Mouse (Mus musculus) hindbrain, embryonic 12.5 days (tissue): ENCODE data around the gene Edil3. TPM values are rescaled to one million over a fixed set of nuclear protein-coding genes. Genes with fewer than 3 reads are reported as not detected.

ENCODE experiments used
- ATAC-seq: fragments of 200-750 bp; cut with Nextera tagmentation; 2 replicates; pipeline ENCODE4 v1.8.0; 2017; ENCODE audit warnings: moderate TSS enrichment; ENCODE audit not compliant: low FRiP score
- H3K27ac ChIP-seq: fragments of 300-500 bp; sonication (generic); 2 replicates; pipeline ENCODE4 v1.5.1; 2016; ENCODE audit warnings: mild to moderate bottlenecking
- H3K27me3 ChIP-seq: fragments of 300-500 bp; sonication (generic); 2 replicates; pipeline ENCODE4 v1.6.1; 2016; ENCODE audit warnings: mild to moderate bottlenecking
- H3K36me3 ChIP-seq: fragments of 300-500 bp; sonication (generic); 2 replicates; pipeline ENCODE4 v1.6.1; 2016; ENCODE audit warnings: mild to moderate bottlenecking
- H3K4me1 ChIP-seq: fragments of 300-500 bp; sonication (generic); 2 replicates; pipeline ENCODE4 v1.6.1; 2016
- H3K4me2 ChIP-seq: fragments of 300-500 bp; sonication (generic); replicated peaks from 2 replicates; pipeline ENCODE4 v1.6.1; 2016; ENCODE audit warnings: mild to moderate bottlenecking
- H3K4me3 ChIP-seq: fragments of 300-500 bp; sonication (generic); 2 replicates; pipeline ENCODE4 v1.5.1; 2016; ENCODE audit warnings: mild to moderate bottlenecking
- H3K9ac ChIP-seq: fragments of 300-500 bp; sonication (generic); 2 replicates; pipeline ENCODE4 v1.6.1; 2016; ENCODE audit warnings: mild to moderate bottlenecking, moderate library complexity
- H3K9me3 ChIP-seq: fragments of 300-500 bp; sonication (generic); replicated peaks from 2 replicates; pipeline ENCODE4 v1.6.1; 2016; ENCODE audit warnings: mild to moderate bottlenecking
- WGBS: fragments of 180-500 bp; shearing (Covaris S2); methylation state at CpG from one replicate; pipeline ENCODE4 v1.1.7; 2016; 5-methylcytosine and 5-hydroxymethylcytosine counted together
- polyA plus RNA-seq: library from polyadenylated mRNA; unstranded; fragments of >200 nt; fragmentation: Nextera tagmentation; extraction: Ambion mirVana; gene quantifications from 2 replicates; pipeline ENCODE4 v1.2.1, GENCODE M21; 2016

Edil3 gene
- polyA plus RNA-seq, 1 experiment from 2014 or later = 48.4 TPM

- H3K4me2 ChIP-seq = no peak overlapping the region
- 67% methylated on average over 10 of the region's 10 CpGs for WGBS
- no peaks in the 10 kb centered on the region for H3K36me3 ChIP-seq
Measured at GRCm38 (mm10) chr13:88828362-88828761, 7.1 kb downstream of the Edil3 start.

DNA sequence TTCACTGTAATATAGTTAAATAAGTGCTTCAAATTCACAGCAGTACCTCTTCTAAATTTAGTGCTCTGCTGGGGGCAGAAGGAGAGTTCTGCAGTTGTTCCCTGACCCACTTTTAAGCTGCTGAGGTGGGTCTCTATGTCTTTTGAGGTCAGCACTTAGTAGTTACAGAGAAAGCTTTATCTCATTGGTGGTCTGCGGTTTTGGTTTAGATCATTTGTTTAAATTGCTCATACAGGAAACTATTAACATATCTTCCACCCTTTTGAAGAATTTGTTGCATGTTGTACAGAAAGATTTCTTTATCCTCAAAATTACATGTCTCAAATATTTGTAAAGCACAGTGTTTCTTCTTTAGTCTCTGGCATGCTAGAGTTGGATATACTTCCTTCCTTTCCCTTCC, 12.5 kb downstream of the Edil3 start:
- H3K4me3 ChIP-seq = no peak overlapping the region
- H3K27ac ChIP-seq = no peak overlapping the region
- no peak for ATAC-seq
- H3K4me1 ChIP-seq = no peaks in the 10 kb centered on the region
- H3K27me3 ChIP-seq = no peaks in the 10 kb centered on the region
- WGBS = 95% methylated on average over 1 of the region's 1 CpGs
- H3K36me3 ChIP-seq = no peaks in the 10 kb centered on the region
- H3K4me2 ChIP-seq = no peak overlapping the region
- H3K9ac ChIP-seq = no peak overlapping the region
- H3K9me3 ChIP-seq = no peaks in the 10 kb centered on the region

More at GRCm38 (mm10) chr13:88828362-88828761, 7.1 kb downstream of the Edil3 start:
- no peak overlapping the region for H3K27ac ChIP-seq
- H3K4me1 ChIP-seq = 0 out of 2 replicates have a peak, but pooled peaks cover under 1% of the 10 kb centered on the region
- H3K9ac ChIP-seq = no peak overlapping the region
- no peak for ATAC-seq
- H3K27me3 ChIP-seq = no peaks in the 10 kb centered on the region
- H3K9me3 ChIP-seq = no peaks in the 10 kb centered on the region
- H3K4me3 ChIP-seq = no peak overlapping the region

DNA sequence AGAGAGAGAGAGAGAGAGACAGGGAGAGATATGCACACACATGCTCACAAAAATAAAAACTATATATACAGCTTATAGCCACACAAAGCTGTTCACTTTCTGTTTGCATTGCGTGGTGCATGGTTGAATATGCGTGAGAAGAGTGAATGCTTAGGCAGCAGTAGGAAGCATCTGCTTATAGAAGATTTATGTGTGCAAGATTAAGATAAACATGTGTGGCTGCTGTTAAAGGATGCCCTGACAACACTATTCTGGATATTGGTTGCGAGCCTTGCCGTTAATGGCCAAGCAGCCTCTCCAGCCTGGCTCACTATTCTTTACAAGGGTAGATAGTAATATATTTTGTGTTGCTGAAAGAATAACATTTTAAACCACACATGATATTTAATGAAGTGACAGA, 28.5 kb downstream of the Edil3 start:
- 85% methylated on average over 4 of the region's 4 CpGs for WGBS
- Histone ChIP-seq H3K9ac (no peak overlapping the region), H3K4me3 (no peak overlapping the region), H3K4me1 (no peaks in the 10 kb centered on the region), H3K9me3 (no peaks in the 10 kb centered on the region), H3K4me2 (no peak overlapping the region), H3K27ac (no peak overlapping the region), H3K36me3 (no peaks in the 10 kb centered on the region), H3K27me3 (no peaks in the 10 kb centered on the region)
- no peak for ATAC-seq

GRCm38 (mm10) chr13:88879960-88880359, 58.7 kb downstream of the Edil3 start:
- Histone ChIP-seq H3K27ac (no peak overlapping the region), H3K4me2 (no peak overlapping the region), H3K9me3 (no peaks in the 10 kb centered on the region), H3K36me3 (no peaks in the 10 kb centered on the region), H3K4me1 (no peaks in the 10 kb centered on the region), H3K9ac (no peak overlapping the region), H3K27me3 (no peaks in the 10 kb centered on the region), H3K4me3 (no peak overlapping the region)
- no peak for ATAC-seq
- 89% methylated on average over 2 of the region's 2 CpGs for WGBS

DNA sequence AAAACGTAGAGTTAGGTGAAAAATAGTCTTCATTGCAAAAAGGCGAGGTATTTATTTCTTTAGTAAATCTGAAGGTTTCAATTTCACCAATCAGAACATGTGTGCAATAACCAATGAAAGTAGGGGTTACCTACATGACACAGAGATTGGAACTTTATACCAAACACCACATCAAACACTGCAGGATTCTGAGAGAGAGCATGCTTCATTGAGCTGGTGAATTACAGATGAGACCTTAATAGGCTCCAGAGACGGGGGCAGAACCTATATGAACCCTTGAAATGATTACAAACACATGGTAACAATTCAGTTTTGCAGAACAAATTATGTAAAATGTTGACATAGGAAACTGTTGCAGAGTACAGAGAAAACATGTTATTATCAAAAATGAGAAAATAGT, 69.5 kb downstream of the Edil3 start:
- no peak for ATAC-seq
- H3K27me3 ChIP-seq = no peaks in the 10 kb centered on the region
- 66% methylated on average over 3 of the region's 3 CpGs for WGBS

DNA sequence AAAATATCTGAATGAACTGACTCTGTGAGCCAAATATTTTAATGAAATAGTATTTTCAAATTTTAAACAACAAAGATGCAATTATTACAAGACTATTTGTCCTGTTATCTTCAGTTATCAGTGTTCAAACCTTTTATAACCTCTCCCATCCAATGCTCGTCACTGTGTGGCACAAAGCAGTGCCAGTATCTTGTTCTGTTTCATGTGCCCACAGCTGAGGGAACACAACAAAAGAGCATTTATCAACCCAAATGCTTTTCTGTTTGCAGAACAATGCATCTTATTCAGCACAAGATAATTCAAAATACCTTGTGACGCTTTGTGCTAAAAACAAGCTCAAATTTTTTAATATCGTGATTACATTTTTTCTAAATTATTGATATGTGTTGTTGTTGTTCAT, 78.8 kb downstream of the Edil3 start:
- Histone ChIP-seq H3K27ac (no peak overlapping the region), H3K4me3 (no peak overlapping the region), H3K36me3 (no peaks in the 10 kb centered on the region), H3K4me2 (no peak overlapping the region), H3K27me3 (no peaks in the 10 kb centered on the region), H3K4me1 (no peaks in the 10 kb centered on the region), H3K9me3 (no peaks in the 10 kb centered on the region), H3K9ac (no peak overlapping the region)
- ATAC-seq = no peak
- 82% methylated on average over 3 of the region's 3 CpGs for WGBS

More for the DNA sequence above, 69.5 kb downstream of the Edil3 start:
- Histone ChIP-seq H3K4me1 (no peaks in the 10 kb centered on the region), H3K9me3 (no peaks in the 10 kb centered on the region), H3K27ac (no peak overlapping the region), H3K9ac (no peak overlapping the region), H3K4me3 (no peak overlapping the region), H3K36me3 (no peaks in the 10 kb centered on the region), H3K4me2 (no peak overlapping the region)

DNA sequence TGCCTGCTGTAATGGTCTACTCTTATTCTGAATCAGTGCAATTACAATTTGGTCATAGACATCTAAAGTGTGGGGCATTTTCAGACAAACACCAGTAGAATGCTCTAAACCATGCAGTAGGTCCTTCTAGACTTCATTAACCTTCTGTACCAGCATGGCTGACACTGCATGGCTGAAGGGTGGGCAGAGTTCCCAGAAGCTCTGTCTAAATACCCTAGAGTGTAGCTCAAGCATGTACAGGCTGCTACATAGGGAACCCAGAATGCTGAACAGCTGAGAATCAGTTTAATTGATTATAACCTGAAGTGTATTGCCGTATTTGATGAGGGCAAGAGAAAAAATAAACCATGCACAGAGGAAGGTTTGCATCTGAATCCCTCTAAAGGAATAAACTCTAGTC, 86.1 kb downstream of the Edil3 start:
- H3K4me3 ChIP-seq = no peak overlapping the region
- H3K9ac ChIP-seq = no peak overlapping the region
- 87% methylated on average over 1 of the region's 1 CpGs for WGBS
- H3K36me3 ChIP-seq = no peaks in the 10 kb centered on the region
- no peak for ATAC-seq
- H3K4me1 ChIP-seq = no peaks in the 10 kb centered on the region
- H3K27me3 ChIP-seq = no peaks in the 10 kb centered on the region
- no peaks in the 10 kb centered on the region for H3K9me3 ChIP-seq
- no peak overlapping the region for H3K27ac ChIP-seq
- no peak overlapping the region for H3K4me2 ChIP-seq

- Histone ChIP-seq H3K27ac (no peak overlapping the region), H3K27me3 (no peaks in the 10 kb centered on the region), H3K9me3 (no peaks in the 10 kb centered on the region), H3K36me3 (no peaks in the 10 kb centered on the region), H3K4me2 (no peak overlapping the region), H3K4me3 (no peak overlapping the region), H3K9ac (no peak overlapping the region), H3K4me1 (no peaks in the 10 kb centered on the region)
- ATAC-seq = no peak
- 83% methylated on average over 1 of the region's 1 CpGs for WGBS
Measured at GRCm38 (mm10) chr13:88908187-88908586, 86.9 kb downstream of the Edil3 start.

DNA sequence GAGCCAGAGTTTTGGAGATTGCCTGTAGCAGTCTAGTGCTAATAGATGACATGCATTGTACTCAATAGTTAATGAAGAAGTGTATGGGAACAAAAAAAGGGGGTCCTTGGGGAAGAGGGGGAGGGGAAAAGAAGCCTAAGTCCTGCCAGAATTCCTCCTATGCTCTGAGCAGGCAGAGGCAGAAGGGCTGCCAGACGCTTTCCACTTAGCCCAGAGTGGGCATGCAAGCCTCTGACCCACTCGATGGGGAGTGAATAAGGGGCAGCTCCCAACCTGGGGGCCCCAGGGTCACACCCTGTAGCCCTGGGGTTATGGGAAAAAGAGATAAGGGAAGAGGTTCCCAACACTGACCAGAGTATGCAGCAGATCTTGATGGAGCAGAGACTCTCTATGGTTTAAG, 95.2 kb downstream of the Edil3 start:
- 57% methylated on average over 2 of the region's 2 CpGs for WGBS
- H3K9me3 ChIP-seq = no peaks in the 10 kb centered on the region
- H3K27me3 ChIP-seq = no peaks in the 10 kb centered on the region
- no peak for ATAC-seq
- H3K4me1 ChIP-seq = no peaks in the 10 kb centered on the region
- H3K27ac ChIP-seq = no peak overlapping the region
- no peak overlapping the region for H3K9ac ChIP-seq
- H3K4me2 ChIP-seq = no peak overlapping the region
- H3K36me3 ChIP-seq = no peaks in the 10 kb centered on the region
- no peak overlapping the region for H3K4me3 ChIP-seq

DNA sequence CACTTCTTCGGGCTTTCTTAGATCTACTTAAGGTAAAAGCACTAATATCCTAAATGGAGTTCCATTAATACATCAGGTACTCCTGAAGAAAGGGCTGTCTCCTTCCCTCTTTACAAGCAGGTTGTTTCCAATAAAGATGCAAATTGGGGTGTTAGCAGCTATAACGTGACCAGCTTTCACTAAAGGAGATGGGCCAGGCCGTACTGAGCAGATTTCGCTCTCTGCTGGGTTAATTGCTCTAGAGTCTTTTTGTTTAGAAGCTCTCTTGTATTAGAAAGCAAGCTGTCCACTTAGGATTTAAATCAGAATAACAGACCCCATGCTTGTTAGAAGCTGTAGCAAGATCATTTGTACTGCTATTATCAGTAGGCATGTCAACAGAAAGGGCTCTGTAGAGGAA, 108.4 kb downstream of the Edil3 start:
- 53% methylated on average over 4 of the region's 4 CpGs for WGBS
- ATAC-seq = no peak
- H3K4me2 ChIP-seq = no peak overlapping the region

GRCm38 (mm10) chr13:88938564-88938963, 117.3 kb downstream of the Edil3 start:
- no peak overlapping the region for H3K4me2 ChIP-seq
- no peak overlapping the region for H3K9ac ChIP-seq
- H3K4me1 ChIP-seq = no peaks in the 10 kb centered on the region
- no peak for ATAC-seq
- H3K36me3 ChIP-seq = no peaks in the 10 kb centered on the region
- WGBS = 88% methylated on average over 2 of the region's 2 CpGs
- no peaks in the 10 kb centered on the region for H3K9me3 ChIP-seq
- no peak overlapping the region for H3K4me3 ChIP-seq
- no peak overlapping the region for H3K27ac ChIP-seq
- no peaks in the 10 kb centered on the region for H3K27me3 ChIP-seq

More for the DNA sequence above, 108.4 kb downstream of the Edil3 start:
- Histone ChIP-seq H3K9ac (no peak overlapping the region), H3K36me3 (no peaks in the 10 kb centered on the region), H3K4me3 (no peak overlapping the region), H3K4me1 (no peaks in the 10 kb centered on the region), H3K9me3 (no peaks in the 10 kb centered on the region), H3K27ac (no peak overlapping the region), H3K27me3 (no peaks in the 10 kb centered on the region)

DNA sequence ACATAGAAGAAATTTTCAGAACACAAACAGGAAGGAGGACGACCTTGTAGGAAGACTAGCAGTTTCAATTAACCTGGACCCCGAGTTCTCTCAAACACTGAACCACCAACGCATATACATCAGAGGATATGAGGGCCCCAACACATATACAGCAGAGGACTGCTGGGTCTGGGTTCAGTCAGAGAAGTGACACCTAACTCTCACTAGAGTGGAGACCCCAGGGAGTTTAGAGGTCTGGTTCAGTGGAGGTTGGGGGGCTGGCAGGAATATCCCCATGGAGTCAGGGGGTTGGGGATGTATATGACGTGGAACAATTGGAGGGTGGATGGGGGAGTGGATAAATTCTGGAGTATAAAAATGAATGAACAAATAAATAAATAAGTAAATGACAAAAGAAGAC, 151.1 kb downstream of the Edil3 start:
- H3K9ac ChIP-seq = no peak overlapping the region
- no peak for ATAC-seq
- no peaks in the 10 kb centered on the region for H3K27me3 ChIP-seq
- H3K4me1 ChIP-seq = no peaks in the 10 kb centered on the region
- no peak overlapping the region for H3K4me2 ChIP-seq
- no peaks in the 10 kb centered on the region for H3K36me3 ChIP-seq
- H3K27ac ChIP-seq = no peak overlapping the region
- no peak overlapping the region for H3K4me3 ChIP-seq
- H3K9me3 ChIP-seq = no peaks in the 10 kb centered on the region
- whole genome bisulfite sequencing = 81% methylated on average over 4 of the region's 4 CpGs

DNA sequence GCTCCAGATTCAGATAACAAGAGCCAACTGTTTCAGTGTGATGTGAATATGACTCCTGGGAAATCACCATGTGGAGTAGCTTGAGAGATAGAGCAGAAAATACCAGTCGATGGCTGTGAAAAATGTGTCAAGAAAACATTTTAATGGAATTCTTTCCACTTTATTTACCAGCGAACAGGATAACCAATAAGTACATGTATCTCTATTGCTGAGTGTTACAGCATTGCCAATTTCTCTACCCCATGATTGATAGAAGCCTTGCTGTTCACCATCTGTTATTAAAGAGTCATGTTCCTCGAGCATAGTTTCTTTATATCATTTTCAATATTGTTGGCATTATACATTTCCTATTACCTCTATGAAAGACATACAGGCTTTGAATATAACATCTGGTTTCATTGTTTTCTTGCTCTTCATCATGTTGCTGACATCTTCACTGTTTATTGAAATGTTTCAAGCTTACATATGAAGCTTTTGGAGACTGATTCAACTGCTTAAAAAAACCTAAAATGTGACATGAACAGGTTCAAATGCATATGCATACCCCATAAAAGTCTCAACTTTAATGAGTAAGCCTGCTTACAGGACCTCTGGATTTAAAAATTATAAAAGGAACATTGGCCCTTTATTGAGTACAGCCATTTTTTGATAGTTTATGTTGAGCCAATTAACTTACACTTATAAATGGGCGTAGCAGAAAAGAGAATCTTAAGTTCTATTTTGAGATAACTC, 186.6 kb downstream of the Edil3 start:
- H3K4me1 ChIP-seq = no peaks in the 10 kb centered on the region
- H3K27ac ChIP-seq = no peak overlapping the region
- no peaks in the 10 kb centered on the region for H3K27me3 ChIP-seq
- H3K4me2 ChIP-seq = no peak overlapping the region
- H3K9ac ChIP-seq = no peak overlapping the region
- no peaks in the 10 kb centered on the region for H3K9me3 ChIP-seq
- H3K36me3 ChIP-seq = no peaks in the 10 kb centered on the region
- ATAC-seq = no peak
- no peak overlapping the region for H3K4me3 ChIP-seq
- 78% methylated on average over 4 of the region's 4 CpGs for WGBS
